Mouse (Mus musculus) megakaryocyte, embryonic 14.5 days (primary cell): Measurements from ENCODE around the gene Slc18a2.

Experiments used
- FLI1 ChIP-seq: IDR thresholded peaks from 2 replicates; pipeline ENCODE4 v1.6.1; 2012; ENCODE audit warnings: low read length, inconsistent platforms, mixed read lengths
- GATA1 ChIP-seq: IDR thresholded peaks from 3 replicates; pipeline ENCODE4 v1.6.1; 2012; ENCODE audit warnings: mixed read lengths, low read length, inconsistent platforms, borderline replicate concordance

GRCm38 (mm10) chr19:59260718-59261442 is at the start of gene Slc18a2:
- TF ChIP-seq GATA1 (no peak), FLI1 (no peak)
